Mouse (Mus musculus) liver, embryonic 14.5 days (tissue): ENCODE measurements around the gene Ect2. TPM values are rescaled to one million over a fixed set of nuclear protein-coding genes. Genes with fewer than 3 reads are reported as not detected.

Source experiments
- ATAC-seq: fragments of 200-750 bp; cut with Nextera tagmentation; 2 replicates; pipeline ENCODE4 v1.8.0; 2017; ENCODE audit warnings: moderate number of reproducible peaks, mild to moderate bottlenecking, moderate library complexity; ENCODE audit not compliant: insufficient read depth
- DNase-seq, 3 experiments: peaks; one replicate each; pipeline ENCODE4 v3.0.0-alpha.2; 2012 to 2013; ENCODE audit warnings: low read depth in 3 of 3, low spot score in 3 of 3
- H3K27ac ChIP-seq: fragments of 300-500 bp; sonication (generic); 2 replicates; pipeline ENCODE4 v1.5.1; 2014; ENCODE audit warnings: moderate library complexity, mild to moderate bottlenecking, control low read depth, inconsistent platforms
- H3K27me3 ChIP-seq: fragments of 300-500 bp; sonication (generic); 2 replicates; pipeline ENCODE4 v1.6.1; 2014; ENCODE audit warnings: mild to moderate bottlenecking, low read length, moderate library complexity; ENCODE audit not compliant: control insufficient read depth, insufficient read depth
- H3K36me3 ChIP-seq: fragments of 300-500 bp; sonication (generic); replicated peaks from 2 replicates; pipeline ENCODE4 v1.6.1; 2014; ENCODE audit warnings: low read depth; ENCODE audit not compliant: control insufficient read depth, insufficient read depth
- H3K4me1 ChIP-seq, 2 experiments: fragments of 200-500 bp in 1 of 2; fragments of 300-500 bp in 1 of 2; sonication (generic) in 1 of 2; replicated peaks; 2 replicates each; pipeline ENCODE4 v1.6.1; 2012 to 2014; ENCODE audit warnings: antibody characterized with exemption in 1 of 2, inconsistent platforms in 1 of 2, low read length in 1 of 2; ENCODE audit not compliant: control insufficient read depth in 2 of 2, insufficient read depth in 2 of 2
- H3K4me2 ChIP-seq: fragments of 300-500 bp; sonication (generic); 2 replicates; pipeline ENCODE4 v1.6.1; 2014; ENCODE audit warnings: low read depth, mild to moderate bottlenecking, control low read depth, moderate library complexity
- H3K4me3 ChIP-seq, 2 experiments: fragments of 200-500 bp in 1 of 2; fragments of 300-500 bp in 1 of 2; sonication (generic) in 1 of 2; 2 replicates each; pipeline ENCODE4 v1.5.1; 2012 to 2014; ENCODE audit warnings: low read depth in 2 of 2, low read length in 2 of 2, mild to moderate bottlenecking in 2 of 2, control low read depth in 1 of 2, inconsistent platforms in 1 of 2, moderate library complexity in 1 of 2; ENCODE audit not compliant: insufficient read depth in 1 of 2
- H3K9ac ChIP-seq: fragments of 300-500 bp; sonication (generic); replicated peaks from 2 replicates; pipeline ENCODE4 v1.6.1; 2014; ENCODE audit warnings: mild to moderate bottlenecking, control low read depth, moderate library complexity
- H3K9me3 ChIP-seq: fragments of 300-500 bp; sonication (generic); 2 replicates; pipeline ENCODE4 v1.6.1; 2016; ENCODE audit warnings: low read length, mixed read lengths; ENCODE audit not compliant: control insufficient read depth
- CTCF ChIP-seq: IDR thresholded peaks from 2 replicates; pipeline ENCODE4 v1.5.1; 2016; ENCODE audit warnings: antibody characterized with exemption, low read depth, control low read depth
- EP300 ChIP-seq: IDR thresholded peaks from 2 replicates; pipeline ENCODE4 v1.6.1; 2016; ENCODE audit warnings: antibody characterized with exemption, low read depth
- WGBS: fragments of 180-500 bp; shearing (Covaris S2); extraction: QIAGEN DNeasy Blood & Tissue Kit; methylation state at CpG from one replicate; pipeline ENCODE4 v1.1.7; 2014; ENCODE audit not compliant: insufficient replicate concordance; 5-methylcytosine and 5-hydroxymethylcytosine counted together
- polyA plus RNA-seq, 2 experiments: library from polyadenylated mRNA; depleted of rRNA in 1 of 2; stranded (reverse) in 1 of 2; unstranded in 1 of 2; fragments of >200 nt; fragmentation: Nextera tagmentation in 1 of 2; extraction: Ambion mirVana in 1 of 2; gene quantifications; 2 replicates each; pipeline versions ENCODE4 v1.2.1 to v1.2.3; 2012 to 2014

Ect2 gene
- polyA plus RNA-seq, 2 experiments: 15.9 to 37.2 TPM

GRCm38 (mm10) chr3:27060441-27060840 lies 93.2 kb downstream of the Ect2 start:
- no peak overlapping the region for H3K4me3 ChIP-seq
- DNase-seq (no peak), ATAC-seq (no peak)
- H3K9ac ChIP-seq: no peak overlapping the region
- H3K27me3 ChIP-seq: no peaks in the 10 kb centered on the region
- no peak for TF ChIP-seq EP300
- no peak for TF ChIP-seq CTCF
- H3K4me1 ChIP-seq: no peaks in the 10 kb centered on the region
- no peaks in the 10 kb centered on the region for H3K9me3 ChIP-seq
- WGBS: 79% methylated on average over 12 of the region's 12 CpGs
- H3K27ac ChIP-seq: no peak overlapping the region
- H3K4me2 ChIP-seq: no peak overlapping the region
- no peaks in the 10 kb centered on the region for H3K36me3 ChIP-seq

- DNase-seq (no peak), ATAC-seq (no peak)
- Histone ChIP-seq H3K4me1 (no peaks in the 10 kb centered on the region), H3K36me3 (no peaks in the 10 kb centered on the region), H3K4me2 (no peak overlapping the region), H3K27ac (no peak overlapping the region), H3K4me3 (no peak overlapping the region), H3K9ac (no peak overlapping the region), H3K9me3 (no peaks in the 10 kb centered on the region), H3K27me3 (no peaks in the 10 kb centered on the region)
- TF ChIP-seq EP300: no peak
- no peak for TF ChIP-seq CTCF
- WGBS: 70% methylated on average over 12 of the region's 12 CpGs
Measured at GRCm38 (mm10) chr3:27059529-27060322, 94.0 kb downstream of the Ect2 start.

- H3K27ac ChIP-seq: no peak overlapping the region
- no peaks in the 10 kb centered on the region for H3K27me3 ChIP-seq
- no peaks in the 10 kb centered on the region for H3K36me3 ChIP-seq
- ATAC-seq (no peak), DNase-seq (no peak)
- no peaks in the 10 kb centered on the region for H3K9me3 ChIP-seq
- 65% methylated on average over 3 of the region's 3 CpGs for WGBS
- TF ChIP-seq CTCF: no peak
- no peak for TF ChIP-seq EP300
- no peaks in the 10 kb centered on the region for H3K4me1 ChIP-seq
- H3K4me3 ChIP-seq: no peak overlapping the region
- no peak overlapping the region for H3K9ac ChIP-seq
- H3K4me2 ChIP-seq: no peak overlapping the region
Measured at GRCm38 (mm10) chr3:27055471-27055870, 98.2 kb downstream of the Ect2 start.

GRCm38 (mm10) chr3:27054766-27055165 lies 98.9 kb downstream of the Ect2 start:
- 46% methylated on average over 2 of the region's 2 CpGs for WGBS
- H3K4me2 ChIP-seq: no peak overlapping the region
- H3K27ac ChIP-seq: no peak overlapping the region
- no peaks in the 10 kb centered on the region for H3K4me1 ChIP-seq
- no peaks in the 10 kb centered on the region for H3K36me3 ChIP-seq
- H3K4me3 ChIP-seq: no peak overlapping the region
- TF ChIP-seq EP300 (no peak), CTCF (no peak)
- H3K9me3 ChIP-seq: no peaks in the 10 kb centered on the region
- ATAC-seq (no peak), DNase-seq (no peak)
- H3K27me3 ChIP-seq: no peaks in the 10 kb centered on the region
- H3K9ac ChIP-seq: no peak overlapping the region

Other genes with a start within 250 kb of the Ect2 start
- 0.74 and 1.2 TPM in 2 replicates for gene Nceh1, start 29.1 kb upstream of the Ect2 start, polyA plus RNA-seq (2012; rRNA removed)
- gene Nceh1, start 29.1 kb upstream of the Ect2 start, polyA plus RNA-seq (2014; fragmentation: Nextera tagmentation; extraction: Ambion mirVana): 3.0 and 3.2 TPM in 2 replicates
- 0.04 and 0.09 TPM in 2 replicates for gene Tnfsf10, start 163.2 kb upstream of the Ect2 start, polyA plus RNA-seq (2012; rRNA removed)
- 0.04 and 0.11 TPM in 2 replicates for gene Tnfsf10, start 163.2 kb upstream of the Ect2 start, polyA plus RNA-seq (2014; fragmentation: Nextera tagmentation; extraction: Ambion mirVana)
- not detected in 2 replicates for gene Ghsr, start 217.5 kb upstream of the Ect2 start, polyA plus RNA-seq (2012; rRNA removed)
- not detected in 2 replicates for gene Ghsr, start 217.5 kb upstream of the Ect2 start, polyA plus RNA-seq (2014; fragmentation: Nextera tagmentation; extraction: Ambion mirVana)